Mouse (Mus musculus): Measurements from ENCODE around the gene Wsb2. TPM values are rescaled to one million over a fixed set of nuclear protein-coding genes. Genes with fewer than 3 reads are reported as not detected.
A peak's percentile ranks its signal among the peaks of the same experiment; 100 is the strongest.
"Not testable (repeated sequence)": the region's sequence is repeated elsewhere in the genome, so short reads cannot be mapped to it uniquely, and the experiment has no call there.

The Wsb2 gene
- total RNA-seq, 1 experiment from 2014 or later = 19.4 TPM

DNA sequence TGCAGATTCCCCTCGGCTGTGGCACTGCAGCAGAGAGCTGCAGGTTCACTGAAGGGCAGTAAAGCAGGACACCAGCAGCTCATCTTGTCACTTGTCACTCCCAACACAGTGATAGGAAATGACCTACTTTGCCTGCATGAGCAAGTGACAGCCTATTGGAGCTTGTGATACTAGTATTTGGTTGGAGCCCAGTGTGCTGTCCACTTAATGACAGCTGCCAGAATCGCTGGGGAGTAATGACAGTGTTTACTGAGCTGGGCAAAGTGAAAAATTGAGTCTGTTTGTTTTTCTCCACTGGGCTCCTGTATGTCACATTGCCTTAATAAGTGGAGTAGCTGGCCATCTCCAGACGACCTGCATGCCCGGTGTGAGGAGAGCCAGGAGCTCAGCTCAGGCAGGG is 23.1 kb downstream of the Wsb2 start:
- ATAC-seq (replicated peaks; ENCODE audit: low read depth, poor library complexity, severe bottlenecking) = no peak

DNA sequence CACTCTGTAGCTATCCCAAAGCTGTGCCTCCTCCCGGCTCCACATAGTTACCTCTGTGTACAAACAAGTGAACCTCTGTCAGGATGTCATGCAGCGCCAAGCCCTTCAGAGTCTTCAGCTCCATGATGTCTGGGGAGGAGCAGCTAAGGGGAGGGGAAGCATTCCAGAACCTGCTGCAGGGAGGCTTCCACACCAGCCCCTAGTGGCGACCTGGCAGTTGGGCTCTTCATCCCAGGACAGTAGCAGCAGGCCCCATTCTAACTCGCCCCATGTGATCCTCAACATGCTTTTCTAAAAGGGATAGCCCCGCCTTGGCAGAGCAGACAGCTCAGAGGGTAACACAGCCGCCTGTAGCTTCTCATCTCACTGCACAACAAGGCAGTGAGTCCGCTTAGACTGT is 24.7 kb downstream of the Wsb2 start:
- ATAC-seq (replicated peaks; ENCODE audit: low read depth, poor library complexity, severe bottlenecking) = no peak

DNA sequence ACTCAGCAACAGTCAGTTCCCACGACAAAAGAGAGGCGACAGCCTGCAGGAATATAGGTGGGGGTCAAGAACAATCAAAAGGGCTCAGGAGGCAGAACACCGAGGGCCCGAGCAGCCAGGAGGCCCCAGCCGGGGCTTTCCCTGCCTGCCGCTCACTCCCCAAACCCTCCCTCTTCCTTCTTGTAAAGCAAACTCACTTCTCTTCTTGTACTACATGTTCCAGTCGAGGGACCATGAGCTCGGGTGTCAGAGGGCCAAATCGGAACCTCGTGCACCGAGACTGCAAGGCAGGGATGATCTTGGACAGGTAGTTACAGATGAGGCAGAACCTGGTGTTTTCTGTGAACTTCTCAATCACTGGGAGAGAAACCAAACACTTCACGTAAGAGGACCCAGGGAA is 26.1 kb downstream of the Wsb2 start:
- ATAC-seq (replicated peaks; ENCODE audit: low read depth, poor library complexity, severe bottlenecking) = no peak

DNA sequence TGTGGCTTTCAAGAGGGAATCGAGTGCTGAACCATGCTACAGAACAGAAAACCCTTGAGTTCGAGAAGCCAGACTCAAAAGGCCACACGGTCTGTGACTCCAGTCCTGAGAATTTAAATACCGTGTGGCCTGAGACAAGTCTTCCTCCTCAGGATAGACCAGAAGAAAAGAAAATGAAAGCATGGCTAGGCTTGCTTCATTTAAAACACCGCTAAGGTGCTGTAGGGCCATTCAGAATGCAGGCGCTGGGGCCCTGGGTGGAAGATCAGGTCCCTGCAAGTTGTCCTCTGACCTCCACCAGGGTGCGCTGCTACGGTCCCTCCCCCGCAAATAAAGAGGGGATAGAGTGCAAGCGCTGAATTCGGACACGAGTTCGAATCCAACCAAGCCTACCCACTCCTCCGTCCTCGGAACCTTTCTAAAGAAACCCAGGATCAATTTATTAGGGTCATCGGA is 31.2 kb downstream of the Wsb2 start:
- peak; percentile 65 for ATAC-seq (replicated peaks; ENCODE audit: low read depth, poor library complexity, severe bottlenecking)

DNA sequence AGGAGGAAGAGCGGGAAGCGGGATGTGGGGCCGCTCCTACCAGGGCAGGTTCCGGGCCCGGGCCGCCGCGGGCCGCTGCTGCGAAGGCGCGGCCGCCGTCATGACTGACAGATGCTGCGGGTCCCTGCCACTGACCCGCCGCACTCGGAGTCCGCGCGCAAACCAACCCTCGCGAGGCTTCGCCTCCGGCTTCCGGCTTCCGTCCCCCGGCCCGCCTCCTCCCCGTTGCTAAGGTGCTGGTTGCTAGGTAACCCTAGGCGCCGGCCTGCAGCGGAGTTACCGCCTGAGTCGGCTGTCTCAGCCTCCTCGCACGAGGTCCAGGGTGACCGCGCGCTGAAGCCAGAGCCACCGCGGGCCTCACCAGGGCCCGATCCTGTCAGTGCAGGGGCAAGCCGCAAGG is 31.8 kb downstream of the Wsb2 start, which contains the start of gene Rfc5:
Rfc5 (minus strand) TSS at position 171 of the 400 bp plus-strand sequence.
- peak; percentile 94 for ATAC-seq (replicated peaks; ENCODE audit: low read depth, poor library complexity, severe bottlenecking)

DNA sequence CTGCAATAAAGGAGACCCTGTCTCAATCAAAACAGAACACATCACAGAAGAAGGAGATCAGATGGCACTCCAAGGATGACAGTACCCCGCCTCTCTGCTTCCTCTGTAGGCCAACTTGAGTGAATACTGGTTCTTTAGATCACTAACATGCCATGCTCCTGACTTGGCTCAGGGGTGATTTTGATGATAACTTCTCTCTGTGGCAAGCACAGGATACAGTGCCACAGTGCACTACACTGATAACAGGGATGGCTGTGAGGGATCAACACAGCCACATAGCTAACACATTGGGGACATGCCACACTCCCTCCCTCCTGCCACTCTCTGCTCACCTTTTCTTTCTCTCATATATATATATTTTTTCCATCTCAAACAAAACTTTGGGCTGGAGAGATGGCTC is 33.8 kb downstream of the Wsb2 start:
- ATAC-seq (replicated peaks; ENCODE audit: low read depth, poor library complexity, severe bottlenecking) = peak; percentile 39

DNA sequence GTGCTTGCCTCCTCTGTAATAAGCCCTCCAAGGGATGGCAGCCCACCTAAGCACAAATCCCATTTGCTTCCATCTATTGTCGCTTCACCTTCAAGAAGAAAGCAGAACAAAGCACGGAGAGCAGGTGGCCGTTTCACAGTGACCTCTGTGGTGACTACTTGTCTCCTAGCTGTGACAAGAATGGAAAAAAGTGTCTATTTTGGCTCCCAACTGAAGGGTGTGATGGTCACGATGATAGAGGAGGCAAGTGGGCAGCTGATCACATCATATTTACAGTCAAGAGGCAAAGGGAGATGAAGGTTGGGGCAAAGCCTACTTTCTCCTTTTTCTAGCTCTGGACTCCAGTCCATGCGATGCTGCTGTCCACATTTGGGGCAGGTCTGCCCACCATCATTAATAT is 38.7 kb downstream of the Wsb2 start:
- no peak for ATAC-seq (replicated peaks; ENCODE audit: low read depth, poor library complexity, severe bottlenecking)

DNA sequence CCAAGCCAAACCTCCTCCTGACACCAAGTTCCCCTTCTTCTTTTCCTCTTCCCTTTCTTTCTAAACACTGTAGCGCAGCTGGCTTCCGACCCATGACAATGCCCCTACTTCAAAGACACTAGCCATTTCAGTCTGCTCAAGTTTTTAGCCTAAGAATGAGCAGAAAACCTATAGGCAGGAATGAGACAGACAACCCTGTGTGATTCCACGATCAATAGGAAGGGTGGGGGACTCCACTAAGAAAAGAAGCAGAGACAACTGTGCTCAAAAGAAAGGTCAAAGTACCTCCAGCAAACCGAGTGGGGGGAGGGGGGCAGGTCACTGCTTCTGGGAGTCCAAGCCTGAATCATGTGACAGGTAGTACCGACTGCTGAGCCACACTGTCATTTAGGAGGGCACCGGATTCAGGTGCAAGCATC is 39.5 kb downstream of the Wsb2 start:
- ATAC-seq (replicated peaks; ENCODE audit: low read depth, poor library complexity, severe bottlenecking) = peak; percentile 77

DNA sequence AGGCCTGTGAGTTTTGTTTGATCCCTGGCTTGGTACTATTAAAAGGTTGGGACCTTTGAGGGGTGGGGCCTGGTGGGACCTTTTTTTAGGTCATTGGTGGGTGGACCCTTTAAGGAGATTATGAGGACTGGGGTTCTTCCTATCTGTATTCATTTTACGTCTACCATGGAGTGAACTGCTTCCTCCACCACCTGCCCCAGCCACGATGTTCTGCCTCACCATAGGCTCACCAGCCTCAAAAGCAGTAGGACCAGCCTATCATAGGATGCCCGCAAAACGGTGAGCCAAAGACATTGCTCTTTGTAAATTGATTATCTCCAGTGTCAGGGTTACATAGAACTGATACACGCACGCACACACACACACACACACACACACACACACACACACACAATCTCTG is 40.3 kb downstream of the Wsb2 start:
- no peak for ATAC-seq (replicated peaks; ENCODE audit: low read depth, poor library complexity, severe bottlenecking)

DNA sequence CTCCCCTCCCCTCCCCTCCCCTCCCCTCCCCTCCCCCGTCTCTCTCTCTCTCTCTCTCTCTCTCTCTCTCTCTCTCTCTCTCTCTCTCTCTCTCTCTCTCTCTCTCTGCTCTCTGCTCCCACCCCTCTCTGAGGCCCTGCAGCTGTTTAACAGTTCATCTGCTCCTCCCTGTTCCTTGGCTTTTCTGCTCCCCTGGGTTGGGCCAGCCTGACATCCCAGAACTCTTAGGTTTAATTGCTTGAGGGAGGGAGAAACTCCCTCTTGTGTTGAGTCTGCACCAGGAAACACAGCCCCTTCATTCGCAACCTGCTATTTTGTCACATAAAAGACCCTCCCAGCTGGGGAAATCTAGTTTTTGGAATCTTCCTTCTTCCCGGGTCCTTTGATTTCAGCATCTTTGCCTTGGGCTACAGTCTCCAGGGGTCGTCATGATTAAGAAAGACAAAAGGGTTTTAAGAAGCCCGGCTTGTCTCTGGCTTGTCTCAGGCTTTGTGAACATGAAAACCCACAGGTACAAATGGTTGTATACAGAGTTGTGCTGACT is 41.0 kb downstream of the Wsb2 start:
- ATAC-seq (replicated peaks; ENCODE audit: low read depth, poor library complexity, severe bottlenecking) = no peak

DNA sequence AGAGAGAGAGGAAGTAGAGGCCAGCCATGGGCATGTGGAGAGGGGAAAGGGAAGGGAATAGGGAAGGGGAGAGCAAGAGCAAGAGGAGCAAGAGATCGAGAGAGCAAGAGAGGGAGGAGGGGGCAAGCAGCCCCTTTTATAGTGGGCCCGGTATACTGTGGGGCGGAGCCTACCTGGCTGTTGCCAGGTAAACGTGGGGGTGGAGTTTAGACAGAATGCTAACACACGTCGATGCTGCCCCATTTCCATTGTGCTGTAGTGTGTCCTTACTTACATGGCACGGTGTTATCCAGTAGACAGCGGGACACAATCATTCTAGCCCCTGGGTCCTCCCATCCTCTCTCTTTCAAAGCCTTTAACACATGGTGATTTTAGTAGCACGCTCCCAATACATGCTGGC is 42.2 kb downstream of the Wsb2 start:
- no peak for ATAC-seq (replicated peaks; ENCODE audit: low read depth, poor library complexity, severe bottlenecking)

DNA sequence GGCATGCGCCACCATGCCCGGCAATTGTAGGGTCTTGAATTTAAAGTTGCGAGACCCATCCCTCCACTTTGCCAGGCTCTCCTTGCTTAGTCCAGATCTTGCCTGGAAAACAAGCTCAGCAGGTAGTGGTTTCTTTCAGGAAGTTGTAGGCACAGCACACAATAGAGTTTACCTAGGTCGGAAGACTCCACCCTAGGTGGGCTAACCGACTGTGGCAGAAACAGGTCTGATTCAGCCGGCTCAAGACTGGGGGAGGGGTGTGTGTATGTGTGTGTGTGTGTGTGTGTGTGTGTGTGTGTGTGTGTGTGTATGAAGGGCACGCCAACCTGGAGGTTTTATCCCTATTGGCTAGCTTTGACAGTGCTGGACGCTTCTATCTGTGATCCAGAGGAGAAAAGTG is 46.5 kb downstream of the Wsb2 start:
- ATAC-seq (replicated peaks; ENCODE audit: low read depth, poor library complexity, severe bottlenecking) = no peak

DNA sequence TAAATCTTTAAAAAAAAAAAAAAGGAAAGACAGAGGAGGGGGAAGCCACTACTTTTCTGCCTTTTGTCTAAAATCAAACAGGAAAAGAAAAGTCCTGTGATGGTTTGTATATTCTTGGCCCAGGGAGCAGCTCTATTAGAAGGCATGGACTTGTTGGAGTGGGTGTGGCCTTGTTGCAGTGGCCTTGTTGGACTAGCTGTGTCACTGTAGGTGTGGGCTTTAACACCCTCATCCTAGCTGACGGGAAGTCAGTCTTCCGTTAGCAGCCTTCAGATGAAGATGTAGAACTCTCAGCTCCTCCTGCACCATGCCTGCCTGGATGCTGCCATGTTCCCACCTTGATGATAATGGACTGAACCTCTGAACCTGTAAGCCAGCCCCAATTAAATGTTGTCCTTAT is 47.6 kb downstream of the Wsb2 start:
- not testable (repeated sequence) for ATAC-seq (replicated peaks; ENCODE audit: low read depth, poor library complexity, severe bottlenecking)

DNA sequence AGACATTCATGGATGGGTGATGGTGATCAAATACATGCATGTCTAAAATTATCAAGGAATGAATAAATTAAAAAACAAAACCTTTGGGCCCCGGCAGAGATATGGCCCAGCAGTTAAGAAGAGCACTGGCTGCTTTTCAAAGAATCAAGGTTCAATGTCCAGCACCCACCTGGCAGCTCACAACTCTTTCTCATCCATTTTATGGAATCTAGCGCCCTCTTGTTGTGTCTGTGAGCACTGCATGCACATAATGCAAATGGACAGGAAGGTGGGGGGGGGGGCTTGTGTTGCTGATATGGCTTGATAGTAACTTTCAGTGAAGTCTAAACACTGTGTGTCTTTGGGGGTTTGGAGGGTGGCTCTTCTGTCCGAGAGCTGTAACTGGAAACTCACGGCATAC is 51.1 kb downstream of the Wsb2 start:
- peak; percentile 63 for ATAC-seq (replicated peaks; ENCODE audit: low read depth, poor library complexity, severe bottlenecking)

DNA sequence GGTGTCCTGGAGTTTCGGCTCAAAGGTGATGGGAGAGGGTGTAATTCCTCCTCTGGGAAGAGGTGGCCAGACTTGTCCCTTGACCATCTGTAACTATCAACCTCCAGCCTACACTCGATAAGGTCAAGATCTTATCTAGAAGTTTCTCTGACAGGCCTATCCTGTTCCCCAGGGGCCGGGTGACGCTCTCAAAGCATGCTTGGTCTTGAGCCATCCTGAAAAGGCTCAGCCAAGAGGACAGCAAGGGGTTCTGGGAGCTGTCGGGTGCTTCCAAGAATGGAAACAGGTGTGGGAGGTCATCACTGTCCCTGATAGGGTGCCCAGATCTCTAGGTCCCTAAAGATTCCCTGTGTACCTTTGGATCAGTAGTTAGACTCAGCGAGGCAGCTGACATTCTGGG is 52.3 kb downstream of the Wsb2 start:
- no peak for ATAC-seq (replicated peaks; ENCODE audit: low read depth, poor library complexity, severe bottlenecking)

DNA sequence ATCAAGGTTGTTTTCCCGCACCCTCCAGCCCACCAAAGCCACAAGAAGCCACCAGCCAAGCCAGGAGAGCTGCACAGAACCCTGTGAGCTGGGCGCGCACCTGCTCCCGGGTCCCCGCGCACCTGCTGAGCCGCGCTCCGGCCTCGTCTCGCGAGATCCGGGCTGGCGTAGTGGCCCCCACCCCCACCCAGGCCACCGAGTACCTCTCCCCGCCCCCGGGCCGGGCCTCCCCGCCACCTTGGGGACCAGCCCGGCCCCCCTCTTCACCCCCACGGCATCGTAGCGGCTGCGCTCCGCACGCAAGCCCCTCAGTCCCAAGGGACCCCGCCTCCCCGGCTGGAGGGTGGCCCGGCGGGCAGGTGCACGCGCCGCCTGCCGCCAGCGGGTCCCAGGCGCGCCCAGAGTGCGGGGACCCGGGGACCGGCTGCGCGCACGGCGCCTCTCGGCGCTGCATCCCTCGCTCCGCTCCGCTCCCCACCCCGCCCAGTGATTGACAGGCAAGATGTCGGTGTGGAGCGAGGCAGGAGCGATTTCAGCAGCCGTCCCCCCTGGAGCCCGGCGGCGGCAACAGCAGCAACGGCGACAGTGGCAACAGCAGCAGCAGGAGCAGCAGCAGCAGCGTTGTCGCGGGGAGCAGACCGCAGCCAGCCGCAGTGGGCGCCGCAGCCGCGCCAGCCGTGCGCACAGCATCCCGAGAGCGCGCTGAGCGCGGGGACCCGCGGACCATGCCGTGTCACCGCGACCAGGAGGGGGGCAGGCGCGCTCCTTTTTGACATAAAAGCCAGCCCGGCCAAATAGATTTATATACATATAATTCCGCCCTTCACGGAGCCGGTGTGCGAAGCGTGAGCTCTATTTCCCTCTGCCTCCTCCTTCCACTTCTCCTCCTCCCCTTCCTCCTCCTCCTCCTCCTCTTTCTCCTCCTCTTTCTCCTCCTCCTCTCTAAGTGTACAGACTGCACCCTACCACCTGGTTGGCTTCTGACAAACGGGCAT is 56.7 kb downstream of the Wsb2 start, which contains the start of gene Ksr2:
Ksr2 (plus strand) TSS at position 494 of the 995 bp plus-strand sequence.
- peak; percentile 56 for ATAC-seq (replicated peaks; ENCODE audit: low read depth, poor library complexity, severe bottlenecking)

DNA sequence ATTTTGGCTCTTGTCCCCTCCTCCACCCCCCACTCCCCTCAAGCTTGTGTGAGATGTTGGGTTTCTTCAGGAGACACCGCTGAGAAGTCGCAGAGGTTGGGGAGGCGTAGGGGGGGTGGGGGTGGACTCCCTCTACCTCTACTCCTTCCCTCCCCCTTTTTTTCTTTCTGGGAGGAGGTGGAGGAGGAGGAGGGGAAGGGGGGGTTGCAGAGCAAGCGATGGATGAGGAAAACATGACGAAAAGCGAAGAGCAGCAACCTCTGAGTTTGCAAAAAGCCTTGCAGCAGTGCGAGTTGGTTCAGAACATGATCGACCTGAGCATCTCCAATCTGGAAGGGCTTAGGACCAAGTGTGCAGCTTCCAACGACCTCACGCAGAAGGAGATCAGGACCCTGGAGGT is 57.5 kb downstream of the Wsb2 start:
- ATAC-seq (replicated peaks; ENCODE audit: low read depth, poor library complexity, severe bottlenecking) = no peak

DNA sequence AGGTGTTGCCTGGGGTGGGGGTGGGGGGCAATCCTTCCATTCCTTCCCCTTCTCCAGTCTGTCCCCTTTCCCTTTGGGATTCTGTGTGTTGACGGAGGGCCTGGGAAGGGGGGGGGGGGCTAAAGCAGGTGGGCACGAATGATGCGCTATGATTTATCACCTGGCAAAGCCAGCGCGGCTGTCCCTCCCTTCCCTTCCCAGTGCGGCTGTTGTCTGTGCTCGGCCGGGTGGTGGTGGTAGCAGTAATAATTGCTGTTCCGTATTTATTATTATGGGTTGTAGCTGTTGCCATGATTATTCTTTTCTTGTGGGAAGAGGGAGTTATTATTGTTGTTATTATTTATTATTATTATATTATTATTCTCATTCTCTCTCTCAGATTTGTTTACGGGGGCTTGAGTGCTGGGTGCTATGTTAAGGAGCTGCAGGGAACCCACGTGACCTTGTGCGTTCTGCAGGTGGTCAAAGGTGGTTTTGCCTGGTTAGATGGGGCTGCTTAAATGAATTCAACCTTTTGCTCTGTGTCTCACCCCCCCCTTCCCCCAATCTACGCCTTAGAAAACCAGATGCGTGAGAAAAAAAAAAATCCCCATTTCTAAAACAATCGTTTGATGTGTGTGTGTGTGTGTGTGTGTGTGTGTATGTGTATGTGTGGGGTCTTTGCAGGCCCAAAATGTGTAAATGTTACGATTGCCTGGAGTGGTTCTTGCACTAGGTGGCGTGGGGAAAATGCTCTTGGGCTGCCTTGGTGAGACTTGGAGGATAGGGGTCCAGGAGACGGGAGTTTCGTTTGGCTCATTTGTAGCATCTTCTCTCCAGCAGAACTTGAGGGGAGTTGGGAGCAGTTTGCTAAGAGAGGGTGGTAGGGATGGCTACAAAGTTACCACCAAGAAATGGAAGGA is 58.2 kb downstream of the Wsb2 start:
- ATAC-seq (replicated peaks; ENCODE audit: low read depth, poor library complexity, severe bottlenecking) = no peak

DNA sequence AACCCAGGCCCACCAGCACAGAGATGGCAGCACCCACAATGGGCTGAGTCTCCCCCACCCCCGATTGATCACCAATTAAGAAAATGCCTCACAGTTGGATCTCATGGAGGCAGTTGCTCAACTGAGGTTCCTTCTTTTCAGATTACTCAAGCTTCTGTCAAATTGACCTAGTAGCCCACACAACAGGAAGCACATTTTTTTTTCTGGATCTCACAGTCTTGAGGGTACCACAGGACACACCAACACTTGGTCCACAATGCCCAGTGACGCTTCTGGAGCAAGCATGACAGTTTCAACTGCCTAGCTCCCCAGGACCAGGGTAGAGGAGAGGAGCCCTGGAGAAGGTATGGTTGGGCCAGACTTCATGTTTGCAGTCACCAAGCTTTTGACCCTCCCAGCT is 60.3 kb downstream of the Wsb2 start:
- ATAC-seq (replicated peaks; ENCODE audit: low read depth, poor library complexity, severe bottlenecking) = peak; percentile 76

All from common myeloid progenitor, adult 5-6 weeks (primary cell).